Mouse (Mus musculus) T-cell, adult 2 months (primary cell): ENCODE measurements at regions not wholly inside any gene's neighbourhood (a gene's known extent, or its start where the extent isn't known, plus 50 kb on each side); places are given as distances from the start of the nearest gene placed in this dataset.
"Not testable (repeated sequence)": the region's sequence is repeated elsewhere in the genome, so short reads cannot be mapped to it uniquely, and the experiment has no call there.

ENCODE experiments used
- DNase-seq: peaks from one replicate; pipeline ENCODE4 v3.0.0; 2022; ENCODE audit warnings: low spot score

GRCm38 (mm10) chr6:47745856-47746255 is 67.4 kb downstream of the Pdia4 start:
- not testable (repeated sequence) for DNase-seq

GRCm38 (mm10) chr6:47743856-47744255 is 69.4 kb downstream of the Pdia4 start:
- DNase-seq, result peak; percentile 32

GRCm38 (mm10) chr6:47740216-47740615 is 73.0 kb downstream of the Pdia4 start:
- DNase-seq, result not testable (repeated sequence)

- DNase-seq, result peak; percentile 75
Observed at GRCm38 (mm10) chr6:47739696-47740095, 73.5 kb downstream of the Pdia4 start.

GRCm38 (mm10) chr6:47737972-47738371 is 75.3 kb downstream of the Pdia4 start:
- not testable (repeated sequence) for DNase-seq
